ENCODE assay signal across 19 mouse cellular contexts in genomic region chr8:28267277-28267676, GRCm38 (mm10).
A peak's percentile ranks its signal among the peaks of the same experiment; 100 is the strongest.
DNase-seq lines count a peak whose midpoint lies in the region; ATAC-seq and TF ChIP-seq lines count a peak whose summit lies in the region.
"Had no signal": no experiment of that assay in that cellular context is flagged by ENCODE, and none has a peak within 500 bp of the region (broad histone marks: within the 10 kb centered on the region; RNA-seq: fewer than 3 reads in every experiment).

No protein-coding gene starts in this region.

- no peaks in the 10 kb centered on the region for H3K79me2 ChIP-seq in liver, adult 2 months (ENCODE audit: control insufficient read depth, insufficient read depth, low read length)

- H3K4me1 ChIP-seq in liver, adult 2 months (ENCODE audit: control insufficient read depth, insufficient read depth, low read length): peaks cover 6% of the 10 kb centered on the region
- H3K4me1 ChIP-seq in liver, embryonic 12.5 days: no peaks in the 10 kb centered on the region
- H3K4me1 ChIP-seq in liver, postnatal 0 days (ENCODE audit: insufficient read depth): no peaks in the 10 kb centered on the region
- no peaks in the 10 kb centered on the region for H3K4me1 ChIP-seq in liver, embryonic 11.5 days (replicated peaks; ENCODE audit: control insufficient read depth, insufficient read depth, low read length)

- H3K27ac ChIP-seq in liver, adult 2 months (replicated peaks; ENCODE audit: insufficient read depth, low read depth, low read length): no peak overlapping the region
- no peak overlapping the region for H3K27ac ChIP-seq in liver, embryonic 12.5 days
- no peak overlapping the region for H3K27ac ChIP-seq in liver, postnatal 0 days (ENCODE audit: low read depth)
- no peak overlapping the region for H3K27ac ChIP-seq in liver, embryonic 11.5 days (ENCODE audit: low read depth, low read length)

- no peak overlapping the region for H3K4me3 ChIP-seq in liver, adult 2 months (ENCODE audit: insufficient read depth, low read depth, low read length)
- H3K4me3 ChIP-seq in liver, embryonic 12.5 days: no peak overlapping the region
- no peak overlapping the region for H3K4me3 ChIP-seq in liver, postnatal 0 days (ENCODE audit: low read depth, low read length)
- no peak overlapping the region for H3K4me3 ChIP-seq in liver, embryonic 11.5 days (ENCODE audit: low read depth, low read length)

- H3K27me3 ChIP-seq in liver, adult 2 months (ENCODE audit: control insufficient read depth, insufficient read depth, low read length): no peaks in the 10 kb centered on the region
- no peaks in the 10 kb centered on the region for H3K27me3 ChIP-seq in liver, embryonic 12.5 days (replicated peaks)
- no peaks in the 10 kb centered on the region for H3K27me3 ChIP-seq in liver, postnatal 0 days (ENCODE audit: insufficient read depth, low read length)
- H3K27me3 ChIP-seq in liver, embryonic 11.5 days (replicated peaks; ENCODE audit: control insufficient read depth, insufficient read depth, low read length): no peaks in the 10 kb centered on the region
- H3K27me3 ChIP-seq: CH12.LX, Patski had no signal

- no peaks in the 10 kb centered on the region for H3K9me3 ChIP-seq in liver, embryonic 12.5 days (replicated peaks)
- H3K9me3 ChIP-seq in liver, postnatal 0 days (ENCODE audit: low read length): no peaks in the 10 kb centered on the region
- H3K9me3 ChIP-seq in liver, embryonic 11.5 days (ENCODE audit: control insufficient read depth, low read length): no peaks in the 10 kb centered on the region

- H3K9ac ChIP-seq in liver, adult 2 months (ENCODE audit: low read depth, low read length): no peak overlapping the region
- H3K9ac ChIP-seq in liver, embryonic 12.5 days: no peak overlapping the region
- no peak overlapping the region for H3K9ac ChIP-seq in liver, postnatal 0 days (replicated peaks)
- no peak overlapping the region for H3K9ac ChIP-seq in liver, embryonic 11.5 days (ENCODE audit: low read depth, low read length)

- WGBS in liver, adult 2 months: 40% methylated on average over 5 of the region's 5 CpGs
- 46% methylated on average over 5 of the region's 5 CpGs for WGBS in liver, embryonic 12.5 days (ENCODE audit: insufficient replicate concordance)
- WGBS in liver, postnatal 0 days (ENCODE audit: insufficient replicate concordance): 31% methylated on average over 5 of the region's 5 CpGs
- 69% methylated on average over 5 of the region's 5 CpGs for WGBS in liver, embryonic 11.5 days

- TF ChIP-seq POLR2A in liver, adult 2 months (IDR thresholded peaks at IDR 0.05; ENCODE audit: extremely low read depth, insufficient read depth, low read length): no peak

- no peak for TF ChIP-seq CTCF in liver, adult 2 months (IDR thresholded peaks at IDR 0.05; ENCODE audit: low read depth, low read length)
- no peak for TF ChIP-seq CTCF in liver, postnatal 0 days (IDR thresholded peaks at IDR 0.05; ENCODE audit: low read depth)

- no peak overlapping the region for H3K4me2 ChIP-seq in liver, embryonic 12.5 days
- no peak overlapping the region for H3K4me2 ChIP-seq in liver, postnatal 0 days (ENCODE audit: low read depth, low read length)
- no peak overlapping the region for H3K4me2 ChIP-seq in liver, embryonic 11.5 days

- peak; percentile 82 for DNase-seq in liver, adult 2 months (ENCODE audit: extremely low read depth, low read depth, low spot score)
- no peak for DNase-seq in liver, postnatal 0 days
- no peak for DNase-seq in liver, embryonic 11.5 days (ENCODE audit: low spot score)
- DNase-seq: adrenal gland, adult 2 months; adrenal gland, adult 8-10 months; adrenal gland, postnatal 10 days; adrenal gland, postnatal 14 days; adrenal gland, postnatal 25 days; adrenal gland, postnatal 36 days; B cell, adult 2 months; cerebellum, adult 11 months; cerebellum, adult 11-12 months; cerebellum, adult 18-20 months had no signal

- H3K36me3 ChIP-seq in liver, adult 2 months (ENCODE audit: control insufficient read depth, insufficient read depth, low read length): no peaks in the 10 kb centered on the region
- no peaks in the 10 kb centered on the region for H3K36me3 ChIP-seq in liver, embryonic 12.5 days
- no peaks in the 10 kb centered on the region for H3K36me3 ChIP-seq in liver, postnatal 0 days (replicated peaks; ENCODE audit: insufficient read depth, low read length)
- no peaks in the 10 kb centered on the region for H3K36me3 ChIP-seq in liver, embryonic 11.5 days (ENCODE audit: control insufficient read depth, insufficient read depth, low read length)
- H3K36me3 ChIP-seq: G1E had no signal

- no peak for ATAC-seq in liver, embryonic 12.5 days
- peak; percentile 59 for ATAC-seq in liver, postnatal 0 days
- ATAC-seq in liver, embryonic 11.5 days (replicated peaks; ENCODE audit: low FRiP score): no peak
- ATAC-seq: activated CD4-positive, CD25-positive, alpha-beta regulatory T cell, adult 4 months; CD4-positive, CD25-positive, alpha-beta regulatory T cell, adult 4 months; Patski had no signal

- no peak for TF ChIP-seq EP300 in liver, postnatal 0 days (IDR thresholded peaks at IDR 0.05; ENCODE audit: low read depth)
